In genomic region chr13:5919966-5920365, GRCm38 (mm10) we compare ENCODE assay signal across 30 mouse cellular contexts.
"Had no signal": no experiment of that assay in that cellular context is flagged by ENCODE, and none has a peak within 500 bp of the region (broad histone marks: within the 10 kb centered on the region; RNA-seq: fewer than 3 reads in every experiment).

No protein-coding gene starts in this region.

- H3K36me3 ChIP-seq: limb, embryonic 10.5 days; limb, embryonic 12.5 days; limb, embryonic 13.5 days; limb, embryonic 15.5 days; liver, embryonic 12.5 days; liver, embryonic 13.5 days; liver, embryonic 15.5 days; lung, embryonic 15.5 days; midbrain, embryonic 12.5 days; midbrain, embryonic 15.5 days had no signal

- ATAC-seq: liver, embryonic 12.5 days; liver, postnatal 0 days; lung, postnatal 0 days; midbrain, embryonic 15.5 days; midbrain, embryonic 16.5 days had no signal

- H3K4me3 ChIP-seq: left cerebral cortex, adult 2 months; limb, embryonic 10.5 days; limb, embryonic 12.5 days; limb, embryonic 13.5 days; limb, embryonic 15.5 days; liver, embryonic 12.5 days; liver, embryonic 13.5 days; liver, embryonic 15.5 days; lung, embryonic 15.5 days; megakaryocyte, embryonic 14.5 days; midbrain, embryonic 12.5 days; midbrain, embryonic 15.5 days; myocyte had no signal

- H3K4me1 ChIP-seq: limb, embryonic 10.5 days; limb, embryonic 12.5 days; limb, embryonic 13.5 days; limb, embryonic 15.5 days; liver, embryonic 12.5 days; liver, embryonic 13.5 days; liver, embryonic 15.5 days; lung, embryonic 15.5 days; megakaryocyte, embryonic 14.5 days; midbrain, embryonic 12.5 days; midbrain, embryonic 15.5 days had no signal

- H3K4me2 ChIP-seq: limb, embryonic 12.5 days; limb, embryonic 13.5 days; limb, embryonic 15.5 days; liver, embryonic 11.5 days; liver, embryonic 12.5 days; liver, embryonic 13.5 days; liver, embryonic 15.5 days; lung, embryonic 14.5 days; lung, embryonic 15.5 days; midbrain, embryonic 11.5 days; midbrain, embryonic 12.5 days; midbrain, embryonic 15.5 days had no signal

- H3K27ac ChIP-seq: left cerebral cortex, adult 2 months; limb, embryonic 10.5 days; limb, embryonic 12.5 days; limb, embryonic 13.5 days; limb, embryonic 15.5 days; liver, embryonic 12.5 days; liver, embryonic 13.5 days; liver, embryonic 14.5 days; liver, embryonic 15.5 days; lung, embryonic 15.5 days; macrophage; midbrain, embryonic 12.5 days; midbrain, embryonic 15.5 days had no signal

- H3K9ac ChIP-seq: limb, embryonic 12.5 days; limb, embryonic 13.5 days; limb, embryonic 15.5 days; liver, embryonic 12.5 days; liver, embryonic 13.5 days; liver, embryonic 14.5 days; liver, embryonic 15.5 days; liver, postnatal 0 days; lung, embryonic 14.5 days; lung, embryonic 15.5 days; midbrain, embryonic 12.5 days; midbrain, embryonic 15.5 days had no signal

- H3K9me3 ChIP-seq: limb, embryonic 10.5 days; limb, embryonic 12.5 days; limb, embryonic 13.5 days; limb, embryonic 15.5 days; liver, embryonic 12.5 days; liver, embryonic 13.5 days; liver, embryonic 15.5 days; lung, embryonic 15.5 days; megakaryocyte, embryonic 14.5 days; midbrain, embryonic 12.5 days; midbrain, embryonic 15.5 days had no signal

- H3K27me3 ChIP-seq: limb, embryonic 12.5 days; limb, embryonic 13.5 days; limb, embryonic 15.5 days; liver, embryonic 12.5 days; liver, embryonic 13.5 days; liver, embryonic 15.5 days; lung, embryonic 15.5 days; megakaryocyte, embryonic 14.5 days; midbrain, embryonic 12.5 days; midbrain, embryonic 15.5 days had no signal

- DNase-seq: left cerebral cortex, postnatal 4 days; liver; liver, embryonic 13.5 days; liver, postnatal 0 days; lung, adult 18-20 months; lung, adult 2 months; lung, embryonic 14.5 days; lung, postnatal 10 days; lung, postnatal 14 days; lung, postnatal 36 days; lung, postnatal 4 days; midbrain, embryonic 14.5 days had no signal
